Mouse (Mus musculus) monocyte, adult 5-6 weeks (primary cell): ENCODE data around the gene Sdf2l1. TPM values are rescaled to one million over a fixed set of nuclear protein-coding genes. Genes with fewer than 3 reads are reported as not detected.
"Not testable (repeated sequence)": the region's sequence is repeated elsewhere in the genome, so short reads cannot be mapped to it uniquely, and the experiment has no call there.

ENCODE experiments used
- ATAC-seq: fragments of 153-309, 156-312 bp; replicated peaks from 2 replicates; pipeline ENCODE4 v1.8.0; 2017; ENCODE audit warnings: mild to moderate bottlenecking; ENCODE audit not compliant: low TSS enrichment, insufficient number of reproducible peaks, severe bottlenecking, poor library complexity, low FRiP score
- total RNA-seq: library from RNA; stranded (forward); fragments of 200-1000, 200-491, 200-594 nt; gene quantifications from 3 replicates; pipeline ENCODE4 v1.2.3, GENCODE M21; 2017

Gene Sdf2l1
- 39.0 to 54.2 TPM (median 52.4 TPM) in 3 replicates for total RNA-seq

- peak; percentile 99 for ATAC-seq
Measured at GRCm38 (mm10) chr16:17132089-17132905, at the start of gene Sdf2l1. Gene Sdf2l1, minus strand, starts transcription at chr16:17132383.

GRCm38 (mm10) chr16:17181382-17181781 is 49.2 kb upstream of the Sdf2l1 start:
- peak; percentile 94 for ATAC-seq

- no peak for ATAC-seq
Measured at GRCm38 (mm10) chr16:17179706-17180105, 47.5 kb upstream of the Sdf2l1 start.

- peak; percentile 56 for ATAC-seq
Measured at GRCm38 (mm10) chr16:17177623-17178170, 45.5 kb upstream of the Sdf2l1 start.

GRCm38 (mm10) chr16:17175765-17176164 is 43.6 kb upstream of the Sdf2l1 start:
- ATAC-seq, result no peak

- no peak for ATAC-seq
Measured at GRCm38 (mm10) chr16:17168049-17168448, 35.9 kb upstream of the Sdf2l1 start.

GRCm38 (mm10) chr16:17167179-17167578 is 35.0 kb upstream of the Sdf2l1 start:
- ATAC-seq, result no peak

- ATAC-seq, result not testable (repeated sequence)
Measured at GRCm38 (mm10) chr16:17165478-17165877, 33.3 kb upstream of the Sdf2l1 start.

- no peak for ATAC-seq
Measured at GRCm38 (mm10) chr16:17154346-17154745, 22.2 kb upstream of the Sdf2l1 start.

- ATAC-seq, result no peak
Measured at GRCm38 (mm10) chr16:17151874-17152273, 19.7 kb upstream of the Sdf2l1 start.

GRCm38 (mm10) chr16:17150520-17151258 is 18.5 kb upstream of the Sdf2l1 start:
- ATAC-seq, result no peak

- ATAC-seq, result no peak
Measured at GRCm38 (mm10) chr16:17148084-17148483, 15.9 kb upstream of the Sdf2l1 start.

GRCm38 (mm10) chr16:17147391-17147929 is 15.3 kb upstream of the Sdf2l1 start:
- ATAC-seq, result no peak

GRCm38 (mm10) chr16:17146772-17147235 is 14.6 kb upstream of the Sdf2l1 start, which contains the start of gene Ccdc116:
Gene Ccdc116, minus strand, starts transcription at chr16:17147229.
- peak; percentile 92 for ATAC-seq

- ATAC-seq, result no peak
Measured at GRCm38 (mm10) chr16:17144339-17144738, 12.2 kb upstream of the Sdf2l1 start, which contains the start of gene Ydjc. Gene Ydjc, plus strand, starts transcription at chr16:17144621.

- no peak for ATAC-seq
Measured at GRCm38 (mm10) chr16:17137355-17137754, 5.2 kb upstream of the Sdf2l1 start.

- no peak for ATAC-seq
Measured at GRCm38 (mm10) chr16:17132906-17133200, 670 bp upstream of the Sdf2l1 start.

GRCm38 (mm10) chr16:17131191-17132088 is 743 bp downstream of the Sdf2l1 start:
- ATAC-seq, result no peak
